Comparison of ENCODE assay signal across 7 mouse cellular contexts in genomic region chr6:29527361-29528164, GRCm38 (mm10). TPM values are rescaled to one million over a fixed set of nuclear protein-coding genes. Genes with fewer than 3 reads are reported as not detected.
DNase-seq lines count a peak whose midpoint lies in the region; ATAC-seq lines count a peak whose summit lies in the region.

No protein-coding gene starts in this region.

- H3K27ac ChIP-seq in forebrain, embryonic 16.5 days (ENCODE audit: low read length) = no peak overlapping the region
- H3K27ac ChIP-seq in liver, embryonic 15.5 days (replicated peaks) = no peak overlapping the region

- 0 out of 2 replicates have a peak, but pooled peaks cover 4% of the 10 kb centered on the region for H3K9me3 ChIP-seq in forebrain, embryonic 16.5 days (ENCODE audit: control insufficient read depth, low read length)
- H3K9me3 ChIP-seq in liver, embryonic 15.5 days (replicated peaks) = no peaks in the 10 kb centered on the region

- peak overlapping the region; percentile 51 for H3K4me3 ChIP-seq in forebrain, embryonic 16.5 days (replicated peaks; ENCODE audit: low read length)
- peak overlapping the region; percentile 53 for H3K4me3 ChIP-seq in liver, embryonic 15.5 days (replicated peaks)

- peak overlapping the region; percentile 87 for H3K4me2 ChIP-seq in forebrain, embryonic 16.5 days (ENCODE audit: low read length)
- peak overlapping the region; percentile 74 for H3K4me2 ChIP-seq in liver, embryonic 15.5 days

- peak; percentile 30 for DNase-seq in urinary bladder, postnatal 14 days (ENCODE audit: low spot score)
- DNase-seq in urinary bladder, adult 18-20 months (ENCODE audit: low spot score in 2 of 2) = no peak
- no peak for DNase-seq in adipocyte (ENCODE audit: low spot score)
- DNase-seq in retina, embryonic 14.5 days (ENCODE audit: low spot score) = no peak

- 5% methylated on average over 34 of the region's 34 CpGs for WGBS in forebrain, embryonic 16.5 days
- WGBS in liver, embryonic 15.5 days (ENCODE audit: insufficient replicate concordance) = 5% methylated on average over 34 of the region's 34 CpGs

- H3K9ac ChIP-seq in forebrain, embryonic 16.5 days (replicated peaks; ENCODE audit: low read depth, low read length) = no peak overlapping the region
- H3K9ac ChIP-seq in liver, embryonic 15.5 days = peak overlapping the region; percentile 31; the same call in 1 of the 2 replicates

- no peaks in the 10 kb centered on the region for H3K36me3 ChIP-seq in forebrain, embryonic 16.5 days (ENCODE audit: control insufficient read depth, insufficient read depth)
- H3K36me3 ChIP-seq in liver, embryonic 15.5 days (replicated peaks) = no peaks in the 10 kb centered on the region

- ATAC-seq in forebrain, embryonic 16.5 days = no peak; the same call in 1 of the 2 replicates
- no peak for ATAC-seq in liver, embryonic 15.5 days (ENCODE audit: insufficient read depth)
- ATAC-seq in cerebellum, adult (ENCODE audit: insufficient number of reproducible peaks, low FRiP score, low TSS enrichment) = no peak

- peaks cover 35% of the 10 kb centered on the region for H3K27me3 ChIP-seq in forebrain, embryonic 16.5 days (replicated peaks; ENCODE audit: control insufficient read depth, insufficient read depth, low read length)
- H3K27me3 ChIP-seq in liver, embryonic 15.5 days = peaks cover 76% of the 10 kb centered on the region

- peaks cover 17% of the 10 kb centered on the region for H3K4me1 ChIP-seq in forebrain, embryonic 16.5 days (replicated peaks; ENCODE audit: control insufficient read depth, insufficient read depth, low read length)
- H3K4me1 ChIP-seq in liver, embryonic 15.5 days (replicated peaks) = peaks cover 15% of the 10 kb centered on the region

RNA-seq across cellular contexts. Expression of gene Irf5, which starts 1.1 kb away (rescaled TPM):
- polyA plus RNA-seq in forebrain, embryonic 16.5 days (2015; fragmentation: Nextera tagmentation; extraction: Ambion mirVana) = 1.5 and 2.2 TPM in 2 replicates
- 10.7 and 11.5 TPM in 2 replicates for polyA plus RNA-seq in liver, embryonic 15.5 days (2015; fragmentation: Nextera tagmentation; extraction: Ambion mirVana)

RNA-seq across cellular contexts. Expression of gene Kcp, which starts 19.8 kb away (rescaled TPM):
- polyA plus RNA-seq in forebrain, embryonic 16.5 days (2015; fragmentation: Nextera tagmentation; extraction: Ambion mirVana) = 15.4 and 17.1 TPM in 2 replicates
- polyA plus RNA-seq in liver, embryonic 15.5 days (2015; fragmentation: Nextera tagmentation; extraction: Ambion mirVana) = 1.6 and 2.9 TPM in 2 replicates

RNA-seq across cellular contexts. Expression of gene Atp6v1fnb, which starts 56.3 kb away (rescaled TPM):
- polyA plus RNA-seq in forebrain, embryonic 16.5 days (2015; fragmentation: Nextera tagmentation; extraction: Ambion mirVana) = not detected in 2 replicates
- polyA plus RNA-seq in liver, embryonic 15.5 days (2015; fragmentation: Nextera tagmentation; extraction: Ambion mirVana) = not detected in 2 replicates
